Mouse (Mus musculus) embryonic facial prominence, embryonic 11.5 days (tissue): Measurements from ENCODE around the gene Denr. TPM values are rescaled to one million over a fixed set of nuclear protein-coding genes. Genes with fewer than 3 reads are reported as not detected.
A peak's percentile ranks its signal among the peaks of the same experiment; 100 is the strongest.

Source experiments
- ATAC-seq: fragments of 200-750 bp; cut with Nextera tagmentation; replicated peaks from 2 replicates; pipeline ENCODE4 v1.8.0; 2017; ENCODE audit warnings: low read depth; ENCODE audit not compliant: insufficient number of reproducible peaks, low FRiP score, low TSS enrichment
- DNase-seq: peaks from one replicate; pipeline ENCODE4 v3.0.0-alpha.2; 2015; ENCODE audit warnings: low spot score
- H3K27ac ChIP-seq: fragments of 300-500 bp; sonication (generic); replicated peaks from 2 replicates; pipeline ENCODE4 v1.5.1; 2014; ENCODE audit warnings: mild to moderate bottlenecking, low read depth, low read length, control low read depth
- H3K27me3 ChIP-seq: fragments of 300-500 bp; sonication (generic); 2 replicates; pipeline ENCODE4 v1.6.1; 2014; ENCODE audit warnings: mild to moderate bottlenecking, low read length, moderate library complexity, mixed read lengths; ENCODE audit not compliant: control insufficient read depth, insufficient read depth
- H3K36me3 ChIP-seq: fragments of 300-500 bp; sonication (generic); replicated peaks from 2 replicates; pipeline ENCODE4 v1.6.1; 2014; ENCODE audit warnings: low read depth, mild to moderate bottlenecking, low read length, moderate library complexity, mixed read lengths; ENCODE audit not compliant: control insufficient read depth, insufficient read depth
- H3K4me1 ChIP-seq: fragments of 300-500 bp; sonication (generic); 2 replicates; pipeline ENCODE4 v1.6.1; 2014; ENCODE audit warnings: low read length, mixed read lengths; ENCODE audit not compliant: control insufficient read depth, insufficient read depth
- H3K4me2 ChIP-seq: fragments of 300-500 bp; sonication (generic); 2 replicates; pipeline ENCODE4 v1.6.1; 2014; ENCODE audit warnings: low read depth, mild to moderate bottlenecking, control low read depth, low read length, moderate library complexity
- H3K4me3 ChIP-seq: fragments of 300-500 bp; sonication (generic); 2 replicates; pipeline ENCODE4 v1.5.1; 2014; ENCODE audit warnings: low read depth, low read length, control low read depth
- H3K9ac ChIP-seq: fragments of 300-500 bp; sonication (generic); replicated peaks from 2 replicates; pipeline ENCODE4 v1.6.1; 2014; ENCODE audit warnings: mild to moderate bottlenecking, control low read depth, low read length
- H3K9me3 ChIP-seq: fragments of 300-500 bp; sonication (generic); replicated peaks from 2 replicates; pipeline ENCODE4 v1.6.1; 2016; ENCODE audit warnings: mild to moderate bottlenecking, low read length, inconsistent platforms, mixed read lengths; ENCODE audit not compliant: control insufficient read depth
- WGBS: fragments of 180-500 bp; shearing (Covaris S2); extraction: QIAGEN DNeasy Blood & Tissue Kit; methylation state at CpG from one replicate; pipeline ENCODE4 v1.1.7; 2014; 5-methylcytosine and 5-hydroxymethylcytosine counted together
- polyA plus RNA-seq: library from polyadenylated mRNA; unstranded; fragments of >200 nt; fragmentation: Nextera tagmentation; extraction: Ambion mirVana; gene quantifications from 2 replicates; pipeline ENCODE4 v1.2.1, GENCODE M21; 2014

The Denr gene
- polyA plus RNA-seq, 1 experiment from 2014 or later: 184 TPM

DNA sequence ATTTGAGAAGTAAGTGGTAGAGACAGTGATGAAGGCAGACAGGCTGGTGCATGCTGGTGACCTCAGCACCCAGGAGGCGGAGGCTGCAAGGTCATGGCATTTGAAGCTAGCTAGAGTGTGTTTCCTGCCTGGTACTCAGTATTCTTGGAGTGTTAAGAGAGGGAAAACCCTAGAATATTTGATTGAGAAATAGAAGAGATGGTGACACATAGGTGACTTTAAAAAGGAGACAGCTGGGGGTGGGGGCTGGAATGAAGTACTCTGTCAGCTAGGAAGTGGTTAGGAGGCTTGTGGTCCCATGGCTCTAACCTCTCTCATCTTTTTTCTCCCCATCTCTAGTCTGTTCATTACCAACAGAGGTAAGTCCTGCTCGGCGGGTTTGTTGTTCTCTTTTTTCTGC, 7.9 kb downstream of the Denr start:
- 87% methylated on average over 3 of the region's 3 CpGs for WGBS
- Histone ChIP-seq H3K4me1 (no peaks in the 10 kb centered on the region), H3K4me3 (no peak overlapping the region), H3K9ac (no peak overlapping the region), H3K27me3 (no peaks in the 10 kb centered on the region), H3K9me3 (no peaks in the 10 kb centered on the region), H3K4me2 (no peak overlapping the region), H3K27ac (no peak overlapping the region), H3K36me3 (no peaks in the 10 kb centered on the region; the same call in 1 of the 2 replicates)
- DNase-seq (no peak), ATAC-seq (no peak)

DNA sequence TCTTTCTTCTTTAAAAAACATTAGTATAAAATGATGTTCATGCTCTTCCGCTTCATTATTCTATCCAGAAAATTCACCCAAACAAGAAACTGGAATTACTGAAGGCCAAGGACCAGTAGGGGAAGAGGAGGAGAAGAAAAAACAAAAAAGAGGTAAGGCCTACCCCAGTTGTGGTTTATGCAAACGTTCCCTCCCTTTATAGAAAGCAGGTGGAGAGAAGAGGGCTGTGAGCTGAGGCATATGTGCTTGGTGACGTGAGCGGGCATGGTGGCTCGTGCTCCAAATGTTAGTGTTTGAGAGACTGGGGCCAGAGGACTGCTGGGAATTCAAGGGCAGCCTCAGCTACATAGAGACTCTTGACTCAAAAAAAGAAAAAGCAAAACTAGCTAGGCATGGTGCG, 15.1 kb downstream of the Denr start:
- no peak for ATAC-seq
- 87% methylated on average over 6 of the region's 6 CpGs for WGBS
- peaks cover 7% of the 10 kb centered on the region; the same call in 1 of the 2 replicates for H3K36me3 ChIP-seq

DNA sequence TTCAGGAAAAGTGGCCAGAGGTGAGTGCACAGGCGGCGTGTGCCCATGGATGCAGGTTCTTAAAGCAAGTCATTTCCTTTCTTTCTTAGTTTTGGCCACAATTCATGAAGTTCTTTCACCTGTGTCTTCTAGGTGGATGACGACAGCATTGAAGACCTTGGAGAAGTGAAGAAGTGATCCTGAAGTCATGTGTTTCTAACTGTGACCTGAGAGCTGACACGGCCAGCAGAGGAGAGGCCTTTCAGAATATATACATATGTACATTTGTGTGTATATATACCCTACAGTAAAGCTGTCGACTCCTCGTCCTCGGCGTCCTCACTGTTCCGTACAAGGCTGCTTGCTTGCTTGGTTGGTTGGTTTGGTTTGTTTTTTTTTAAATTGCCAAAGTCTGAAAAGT, 20.1 kb downstream of the Denr start, which contains the start of gene Gm43518:
Gene Gm43518, plus strand, starts transcription at position 301 of the 400 bp plus-strand sequence.
- no peak within 1 kb of the TSS for H3K4me3 ChIP-seq
- H3K4me2 ChIP-seq: no peak within 1 kb of the TSS
- ATAC-seq (no peak), DNase-seq (no peak)
- 95% methylated on average over 9 of the region's 9 CpGs for WGBS
- H3K9ac ChIP-seq: no peak within 1 kb of the TSS
- H3K9me3 ChIP-seq: no peaks in the 10 kb centered on the region
- H3K4me1 ChIP-seq: no peaks in the 10 kb centered on the region
- no peak within 1 kb of the TSS for H3K27ac ChIP-seq
- peaks cover 7% of the 10 kb centered on the region; the same call in 1 of the 2 replicates for H3K36me3 ChIP-seq
- no peaks in the 10 kb centered on the region for H3K27me3 ChIP-seq

More for the DNA sequence above, 15.1 kb downstream of the Denr start:
- Histone ChIP-seq H3K9me3 (no peaks in the 10 kb centered on the region), H3K27ac (no peak overlapping the region), H3K4me3 (no peak overlapping the region), H3K9ac (no peak overlapping the region), H3K4me1 (no peaks in the 10 kb centered on the region), H3K27me3 (no peaks in the 10 kb centered on the region), H3K4me2 (no peak overlapping the region)
- no peak for DNase-seq

DNA sequence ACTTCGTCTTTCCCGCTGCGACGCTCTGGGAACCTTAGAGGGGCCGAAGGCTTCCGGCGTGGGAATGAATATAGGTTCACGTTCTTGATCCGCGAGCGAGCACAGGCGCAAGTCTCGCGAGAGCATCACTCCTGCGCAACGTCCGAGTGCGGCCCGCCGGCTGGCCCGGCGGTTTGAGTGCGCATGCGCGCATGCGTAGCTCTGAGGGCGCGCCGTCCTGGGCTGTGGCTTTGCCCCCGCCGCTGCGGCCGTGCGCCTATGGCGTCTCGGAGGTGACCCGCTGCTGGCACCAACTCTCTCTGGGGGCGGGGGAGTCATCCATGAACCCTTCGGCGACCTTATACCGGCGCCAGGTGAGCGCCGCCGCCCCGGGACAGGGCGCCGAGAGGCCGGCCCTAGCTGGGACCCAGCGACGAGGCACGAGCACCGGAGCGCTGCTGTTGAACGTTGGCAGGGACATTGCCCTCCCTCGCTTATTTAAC, 23.6 kb downstream of the Denr start, which contains the start of gene Ccdc62:
Gene Ccdc62, plus strand, starts transcription at position 172 of the 482 bp plus-strand sequence.
- Histone ChIP-seq H3K4me3 (peak within 1 kb of the TSS; percentile 75), H3K27me3 (no peaks in the 10 kb centered on the region), H3K36me3 (no peaks in the 10 kb centered on the region), H3K27ac (peak within 1 kb of the TSS; percentile 31; the same call in 1 of the 2 replicates), H3K9ac (peak within 1 kb of the TSS; percentile 97), H3K9me3 (no peaks in the 10 kb centered on the region), H3K4me1 (no peaks in the 10 kb centered on the region), H3K4me2 (peak within 1 kb of the TSS; percentile 67)
- ATAC-seq (peak; percentile 92), DNase-seq (peak; percentile 98)
- under 1% methylated on average over 56 of the region's 56 CpGs for WGBS

DNA sequence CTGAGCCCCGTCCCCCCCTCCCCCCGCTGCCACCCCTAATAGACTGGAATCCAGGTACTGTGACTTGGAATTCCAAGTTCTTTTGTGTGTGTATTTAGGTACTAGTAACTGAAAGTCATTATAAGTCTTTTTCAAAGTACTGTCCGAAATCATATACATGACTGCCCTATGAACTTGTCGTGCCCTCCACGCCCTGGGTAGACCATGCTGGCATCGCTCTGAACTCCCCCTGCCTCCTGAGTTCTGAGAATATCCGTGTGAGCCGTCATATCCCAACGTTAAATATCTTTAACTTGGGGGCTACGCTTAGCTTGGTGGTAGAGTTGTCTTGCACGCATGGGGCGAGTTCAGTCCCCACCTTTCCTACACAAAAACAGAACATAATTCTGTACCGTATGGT, 24.2 kb downstream of the Denr start:
- peak overlapping the region; percentile 75 for H3K4me3 ChIP-seq
- peak overlapping the region; percentile 67 for H3K4me2 ChIP-seq
- 51% methylated on average over 13 of the region's 13 CpGs for WGBS
- DNase-seq (no peak), ATAC-seq (no peak)
- H3K36me3 ChIP-seq: no peaks in the 10 kb centered on the region
- H3K27me3 ChIP-seq: no peaks in the 10 kb centered on the region
- no peaks in the 10 kb centered on the region for H3K9me3 ChIP-seq
- H3K4me1 ChIP-seq: no peaks in the 10 kb centered on the region
- H3K9ac ChIP-seq: peak overlapping the region; percentile 97
- H3K27ac ChIP-seq: no peak overlapping the region

DNA sequence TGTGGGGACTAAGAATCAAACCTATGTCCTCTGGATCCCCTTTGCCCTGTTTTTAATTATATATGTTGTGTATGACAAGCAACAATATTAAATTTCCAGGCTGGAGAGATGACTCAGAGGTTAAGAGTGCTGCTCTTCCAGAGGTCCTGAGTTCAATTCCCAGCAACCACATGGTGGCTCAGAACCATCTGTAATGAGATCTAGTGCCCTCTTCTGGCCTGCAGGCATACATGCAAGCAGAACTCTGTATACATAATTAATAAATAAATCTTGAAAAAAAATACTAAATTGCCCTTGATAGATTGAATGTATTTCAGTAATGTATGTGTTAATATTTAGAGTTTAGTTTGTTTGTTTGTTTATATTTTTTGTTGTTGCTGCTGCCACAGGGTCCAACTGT, 26.0 kb downstream of the Denr start:
- ATAC-seq: no peak
- Histone ChIP-seq H3K9me3 (no peaks in the 10 kb centered on the region), H3K27ac (no peak overlapping the region), H3K9ac (no peak overlapping the region), H3K4me3 (no peak overlapping the region), H3K4me2 (no peak overlapping the region), H3K27me3 (no peaks in the 10 kb centered on the region), H3K36me3 (no peaks in the 10 kb centered on the region), H3K4me1 (no peaks in the 10 kb centered on the region)
- no peak for DNase-seq

DNA sequence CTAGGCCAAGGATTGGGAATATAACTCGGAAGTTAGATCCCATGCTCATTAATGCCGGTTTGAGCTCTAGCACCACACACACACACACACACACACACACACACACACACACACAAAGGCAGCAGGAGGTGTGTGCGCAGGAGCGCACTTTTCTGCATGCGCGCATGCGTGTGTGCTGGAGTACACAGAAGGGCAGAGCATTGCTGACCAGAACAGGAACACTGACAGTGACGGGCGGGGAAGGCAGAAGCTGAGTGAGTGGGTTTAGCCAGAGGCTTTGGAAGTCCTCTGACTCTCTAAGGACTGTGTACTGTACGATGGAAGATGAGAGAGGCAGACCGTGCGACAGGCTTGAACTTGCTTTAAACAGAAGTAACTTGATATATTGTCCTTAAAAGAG, 26.6 kb downstream of the Denr start:
- H3K27ac ChIP-seq: no peak overlapping the region
- no peaks in the 10 kb centered on the region for H3K4me1 ChIP-seq
- H3K36me3 ChIP-seq: no peaks in the 10 kb centered on the region
- H3K4me3 ChIP-seq: no peak overlapping the region
- no peak overlapping the region for H3K4me2 ChIP-seq
- ATAC-seq (no peak), DNase-seq (no peak)
- 85% methylated on average over 12 of the region's 12 CpGs for WGBS
- H3K9me3 ChIP-seq: no peaks in the 10 kb centered on the region
- no peak overlapping the region for H3K9ac ChIP-seq
- no peaks in the 10 kb centered on the region for H3K27me3 ChIP-seq

DNA sequence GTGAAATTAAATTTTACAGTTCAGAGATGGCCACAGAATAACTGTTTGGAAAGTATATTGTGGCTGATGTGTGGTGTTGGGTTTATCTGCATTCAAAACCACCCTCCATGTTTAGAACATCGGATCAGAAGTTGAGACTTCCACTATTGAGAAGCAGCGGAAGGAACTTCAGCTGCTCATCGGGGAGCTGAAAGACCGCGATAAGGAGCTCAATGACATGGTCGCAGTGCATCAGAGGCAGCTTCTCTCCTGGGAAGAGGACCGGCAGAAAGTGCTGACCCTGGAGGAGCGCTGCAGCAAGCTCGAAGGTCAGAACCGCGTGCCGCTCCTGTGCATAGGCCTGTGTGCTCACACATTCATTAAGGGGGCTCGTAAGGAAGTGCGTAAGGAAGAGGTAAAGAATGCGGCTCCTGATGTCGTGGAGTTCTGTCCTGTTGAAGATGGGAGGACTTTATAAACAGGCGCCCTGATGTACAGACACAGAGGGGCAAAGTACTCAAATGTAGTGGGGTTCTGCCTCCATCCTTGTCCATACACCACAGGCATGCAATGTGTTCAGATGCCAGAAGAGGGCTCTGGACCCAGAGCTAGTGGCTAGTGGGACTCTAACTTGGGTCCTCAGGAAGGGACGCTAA, 27.1 kb downstream of the Denr start:
- no peak overlapping the region for H3K4me2 ChIP-seq
- no peak overlapping the region for H3K27ac ChIP-seq
- H3K4me3 ChIP-seq: no peak overlapping the region
- H3K9me3 ChIP-seq: no peaks in the 10 kb centered on the region
- no peaks in the 10 kb centered on the region for H3K4me1 ChIP-seq
- 43% methylated on average over 18 of the region's 18 CpGs for WGBS
- H3K27me3 ChIP-seq: no peaks in the 10 kb centered on the region
- DNase-seq: peak; percentile 63
- no peaks in the 10 kb centered on the region for H3K36me3 ChIP-seq
- H3K9ac ChIP-seq: no peak overlapping the region; the same call in 1 of the 2 replicates
- ATAC-seq: no peak
